Mouse (Mus musculus): ENCODE data around the gene Fyn.

DNA sequence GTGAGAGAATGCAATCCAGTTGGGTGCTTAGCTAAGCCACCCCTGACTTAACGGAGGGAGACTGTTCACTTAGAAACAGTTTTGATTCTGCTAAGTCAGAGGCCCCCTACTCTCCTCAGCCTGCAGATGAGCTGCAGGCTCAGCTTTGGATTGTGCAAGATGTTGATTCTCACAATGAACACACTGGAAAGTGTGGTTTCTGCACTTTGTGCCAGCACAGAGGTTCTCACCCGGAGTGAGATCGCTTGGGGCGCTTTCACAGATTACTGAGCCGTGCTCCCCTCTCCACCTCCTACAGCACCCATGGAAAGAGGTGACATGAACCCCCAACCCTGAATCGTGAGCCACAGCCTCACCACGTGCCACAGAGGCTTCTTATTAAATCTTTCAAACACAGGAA lies 100.7 kb downstream of the Fyn start:
- TF ChIP-seq CTCF (IDR thresholded peaks at IDR 0.05; ENCODE audit: insufficient read depth, low read length), result no peak
- no peak for TF ChIP-seq POLR2A (IDR thresholded peaks at IDR 0.05; ENCODE audit: borderline replicate concordance, extremely low read depth, low read depth, low read length)

All from lung, adult 2 months (tissue).